Mouse (Mus musculus) liver, embryonic 12.5 days (tissue): ENCODE results near the gene Evc. TPM values are rescaled to one million over a fixed set of nuclear protein-coding genes. Genes with fewer than 3 reads are reported as not detected.

ENCODE experiments used
- ATAC-seq: fragments of 200-750 bp; cut with Nextera tagmentation; 2 replicates; pipeline ENCODE4 v1.8.0; 2017; ENCODE audit warnings: moderate number of reproducible peaks, mild to moderate bottlenecking, moderate library complexity
- H3K27ac ChIP-seq: fragments of 300-500 bp; sonication (generic); 2 replicates; pipeline ENCODE4 v1.5.1; 2016; ENCODE audit warnings: mild to moderate bottlenecking
- H3K27me3 ChIP-seq: fragments of 300-500 bp; sonication (generic); replicated peaks from 2 replicates; pipeline ENCODE4 v1.6.1; 2016; ENCODE audit warnings: mild to moderate bottlenecking, moderate library complexity
- H3K36me3 ChIP-seq: fragments of 300-500 bp; sonication (generic); 2 replicates; pipeline ENCODE4 v1.6.1; 2016; ENCODE audit warnings: mild to moderate bottlenecking, moderate library complexity
- H3K4me1 ChIP-seq: fragments of 300-500 bp; sonication (generic); 2 replicates; pipeline ENCODE4 v1.6.1; 2016
- H3K4me2 ChIP-seq: fragments of 300-500 bp; sonication (generic); 2 replicates; pipeline ENCODE4 v1.6.1; 2016; ENCODE audit warnings: mild to moderate bottlenecking, moderate library complexity
- H3K4me3 ChIP-seq: fragments of 300-500 bp; sonication (generic); 2 replicates; pipeline ENCODE4 v1.5.1; 2016; ENCODE audit warnings: mild to moderate bottlenecking, moderate library complexity
- H3K9ac ChIP-seq: fragments of 300-500 bp; sonication (generic); 2 replicates; pipeline ENCODE4 v1.6.1; 2016; ENCODE audit warnings: mild to moderate bottlenecking, moderate library complexity
- H3K9me3 ChIP-seq: fragments of 300-500 bp; sonication (generic); replicated peaks from 2 replicates; pipeline ENCODE4 v1.6.1; 2016; ENCODE audit warnings: mild to moderate bottlenecking, moderate library complexity
- WGBS: fragments of 180-500 bp; shearing (Covaris S2); methylation state at CpG from one replicate; pipeline ENCODE4 v1.1.7; 2016; ENCODE audit not compliant: insufficient replicate concordance; 5-methylcytosine and 5-hydroxymethylcytosine counted together
- polyA plus RNA-seq: library from polyadenylated mRNA; unstranded; fragments of >200 nt; fragmentation: Nextera tagmentation; extraction: Ambion mirVana; gene quantifications from 2 replicates; pipeline ENCODE4 v1.2.1, GENCODE M21; 2016

Gene Evc
- 2.9 and 4.3 TPM in 2 replicates for polyA plus RNA-seq

DNA sequence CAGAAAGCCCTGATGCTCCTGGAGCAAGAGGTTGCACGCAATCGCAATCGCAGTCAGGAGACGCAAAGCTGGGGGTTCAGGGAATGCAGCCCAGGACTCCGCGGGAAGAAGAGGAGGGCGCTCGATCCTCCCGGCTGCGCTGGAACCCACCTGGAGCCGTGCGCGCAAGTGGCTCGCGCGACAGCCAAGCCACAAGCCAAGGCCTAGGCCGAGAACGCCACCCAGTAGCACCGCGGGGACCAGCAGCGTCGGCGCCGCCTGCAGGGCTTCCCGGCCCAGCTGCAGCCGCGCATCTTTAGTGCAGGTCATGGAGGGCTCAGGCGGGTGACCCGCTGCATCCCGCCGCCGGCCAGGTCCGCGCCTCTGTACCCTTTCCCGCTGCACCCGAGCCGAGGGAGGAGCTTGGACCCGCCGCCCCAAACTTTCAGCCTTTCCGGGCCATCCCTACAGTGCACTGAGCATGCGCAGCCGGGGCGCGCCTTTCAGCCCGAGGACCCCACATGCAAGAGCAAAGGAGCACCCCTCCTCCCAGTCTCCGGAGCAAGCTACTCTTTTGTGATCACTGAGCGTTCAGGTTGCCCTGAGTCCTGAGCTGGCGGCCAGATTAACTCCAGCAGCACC, at the start of gene Evc:
Gene Evc, minus strand, starts transcription at position 410 of the 621 bp plus-strand sequence.
- H3K4me1 ChIP-seq = peaks cover 20% of the 10 kb centered on the region
- peaks cover 44% of the 10 kb centered on the region for H3K27me3 ChIP-seq
- H3K4me3 ChIP-seq = peak within 1 kb of the TSS; percentile 54
- no peak within 1 kb of the TSS for H3K27ac ChIP-seq
- H3K36me3 ChIP-seq = no peaks in the 10 kb centered on the region
- 1% methylated on average over 48 of the region's 48 CpGs for WGBS
- ATAC-seq = peak; percentile 46; the same call in 1 of the 2 replicates
- peak within 1 kb of the TSS; percentile 73 for H3K4me2 ChIP-seq
- peak within 1 kb of the TSS; percentile 55 for H3K9ac ChIP-seq
- H3K9me3 ChIP-seq = no peaks in the 10 kb centered on the region

DNA sequence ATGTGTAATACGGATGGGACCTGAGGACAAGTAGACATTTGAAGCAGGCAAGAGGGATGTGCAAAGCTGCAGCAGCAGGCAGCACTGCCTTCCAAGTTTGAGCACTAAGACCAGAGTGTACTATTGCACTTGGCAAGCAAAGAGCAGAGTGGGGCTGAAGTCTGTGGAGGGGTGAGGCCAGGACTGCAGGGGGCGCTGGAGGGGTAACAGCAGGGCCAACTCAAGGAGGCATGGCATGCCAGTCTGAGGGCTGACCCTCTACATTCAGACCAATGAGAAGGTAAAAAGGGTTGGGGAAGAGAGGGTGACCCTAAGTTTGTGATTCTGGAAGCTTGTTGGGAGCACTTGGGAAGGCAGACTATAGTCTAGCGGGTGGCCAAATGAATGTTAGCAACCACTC, 46.9 kb upstream of the Evc start:
- no peaks in the 10 kb centered on the region for H3K27me3 ChIP-seq
- H3K4me2 ChIP-seq = no peak overlapping the region
- no peak for ATAC-seq
- no peak overlapping the region for H3K4me3 ChIP-seq
- no peak overlapping the region for H3K27ac ChIP-seq
- H3K9ac ChIP-seq = no peak overlapping the region
- H3K9me3 ChIP-seq = no peaks in the 10 kb centered on the region
- H3K36me3 ChIP-seq = peaks cover 33% of the 10 kb centered on the region
- no peaks in the 10 kb centered on the region for H3K4me1 ChIP-seq
- WGBS = 77% methylated on average over 3 of the region's 3 CpGs

GRCm38 (mm10) chr5:37380641-37381040, 43.9 kb upstream of the Evc start:
- Histone ChIP-seq H3K27me3 (no peaks in the 10 kb centered on the region), H3K4me3 (no peak overlapping the region), H3K9me3 (no peaks in the 10 kb centered on the region), H3K4me1 (no peaks in the 10 kb centered on the region), H3K9ac (no peak overlapping the region), H3K27ac (no peak overlapping the region), H3K36me3 (peaks cover 15% of the 10 kb centered on the region), H3K4me2 (no peak overlapping the region)
- no peak for ATAC-seq
- WGBS = 71% methylated on average over 4 of the region's 4 CpGs

DNA sequence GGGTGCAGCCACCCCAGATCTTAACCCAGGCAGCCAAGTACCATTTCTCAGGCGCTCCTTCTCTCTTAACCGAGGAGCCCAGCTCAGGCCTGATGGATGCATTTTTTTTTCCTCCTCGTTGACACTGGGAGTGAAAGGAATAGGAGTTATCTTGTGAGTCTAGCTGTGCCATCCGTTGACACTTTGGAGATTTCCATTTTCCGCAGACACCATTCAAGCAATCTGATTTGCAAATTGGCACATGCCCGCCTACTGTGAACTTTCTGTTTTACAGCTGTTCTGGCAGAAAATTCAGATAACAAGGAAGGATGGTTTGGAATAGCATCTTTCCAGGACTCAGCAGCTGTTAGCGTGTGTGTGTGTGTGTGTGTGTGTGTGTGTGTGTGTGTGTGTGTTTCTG, 40.7 kb upstream of the Evc start:
- no peaks in the 10 kb centered on the region for H3K27me3 ChIP-seq
- ATAC-seq = no peak
- no peak overlapping the region for H3K9ac ChIP-seq
- H3K9me3 ChIP-seq = no peaks in the 10 kb centered on the region
- 62% methylated on average over 7 of the region's 7 CpGs for WGBS
- H3K27ac ChIP-seq = no peak overlapping the region
- no peaks in the 10 kb centered on the region for H3K4me1 ChIP-seq
- H3K36me3 ChIP-seq = peaks cover 17% of the 10 kb centered on the region
- H3K4me2 ChIP-seq = no peak overlapping the region
- H3K4me3 ChIP-seq = no peak overlapping the region

DNA sequence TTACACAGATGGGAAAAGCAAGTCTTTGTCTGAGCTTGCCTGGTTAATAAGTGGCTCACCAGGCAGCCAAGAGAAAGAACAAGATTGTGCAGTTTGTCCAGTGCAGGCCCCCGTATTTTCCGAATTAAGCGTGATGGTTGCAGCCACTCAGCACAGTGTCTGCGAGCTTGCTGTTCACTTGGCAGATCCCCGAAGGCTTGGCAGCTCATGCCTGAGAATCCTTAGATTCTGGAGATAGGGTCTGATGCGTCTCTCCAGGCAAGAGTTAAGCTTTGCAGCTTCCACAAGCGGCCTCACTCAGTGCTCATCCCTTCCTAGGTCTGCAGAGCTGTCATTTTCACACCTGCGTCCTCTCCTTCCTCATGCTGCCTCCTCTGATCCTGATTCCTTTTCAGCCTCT, 32.1 kb upstream of the Evc start:
- no peak overlapping the region for H3K27ac ChIP-seq
- no peak for ATAC-seq

GRCm38 (mm10) chr5:37365751-37366150, 29.1 kb upstream of the Evc start:
- ATAC-seq = no peak
- peaks cover 7% of the 10 kb centered on the region; the same call in 1 of the 2 replicates for H3K36me3 ChIP-seq
- no peak overlapping the region for H3K4me3 ChIP-seq
- H3K4me2 ChIP-seq = no peak overlapping the region
- no peak overlapping the region for H3K27ac ChIP-seq
- no peaks in the 10 kb centered on the region for H3K4me1 ChIP-seq
- no peaks in the 10 kb centered on the region for H3K27me3 ChIP-seq
- H3K9me3 ChIP-seq = no peaks in the 10 kb centered on the region
- no peak overlapping the region for H3K9ac ChIP-seq

More for the DNA sequence above, 32.1 kb upstream of the Evc start:
- no peak overlapping the region for H3K4me3 ChIP-seq
- 73% methylated on average over 8 of the region's 8 CpGs for WGBS
- H3K36me3 ChIP-seq = peaks cover 20% of the 10 kb centered on the region; the same call in 1 of the 2 replicates
- no peak overlapping the region for H3K9ac ChIP-seq
- H3K4me2 ChIP-seq = no peak overlapping the region
- no peaks in the 10 kb centered on the region for H3K27me3 ChIP-seq
- no peaks in the 10 kb centered on the region for H3K4me1 ChIP-seq
- no peaks in the 10 kb centered on the region for H3K9me3 ChIP-seq

DNA sequence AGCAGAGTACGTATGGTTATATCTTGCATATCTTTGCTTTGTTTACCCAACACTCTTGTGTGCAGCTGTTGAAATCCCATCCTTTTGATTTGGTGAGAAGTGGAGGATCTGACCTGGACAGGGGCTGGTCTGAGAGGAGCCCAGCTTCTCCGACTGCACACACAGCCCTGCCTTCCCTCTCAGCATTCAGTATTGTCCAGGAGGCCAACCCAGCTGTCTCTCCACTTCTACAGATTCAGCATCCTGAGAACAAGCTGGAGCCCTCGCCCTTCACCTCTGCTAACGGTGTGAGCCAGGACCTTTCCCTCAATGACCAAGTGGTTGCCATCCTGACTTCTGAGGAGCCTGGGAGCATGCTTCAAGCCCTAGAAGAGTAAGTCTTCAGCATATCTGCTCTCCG, 26.6 kb upstream of the Evc start:
- no peak overlapping the region for H3K27ac ChIP-seq
- H3K9ac ChIP-seq = no peak overlapping the region
- H3K4me2 ChIP-seq = no peak overlapping the region
- no peak for ATAC-seq
- 0 out of 2 replicates have a peak, but pooled peaks cover 3% of the 10 kb centered on the region for H3K36me3 ChIP-seq
- no peaks in the 10 kb centered on the region for H3K4me1 ChIP-seq
- H3K4me3 ChIP-seq = no peak overlapping the region
- H3K9me3 ChIP-seq = no peaks in the 10 kb centered on the region
- no peaks in the 10 kb centered on the region for H3K27me3 ChIP-seq
- 69% methylated on average over 5 of the region's 5 CpGs for WGBS

DNA sequence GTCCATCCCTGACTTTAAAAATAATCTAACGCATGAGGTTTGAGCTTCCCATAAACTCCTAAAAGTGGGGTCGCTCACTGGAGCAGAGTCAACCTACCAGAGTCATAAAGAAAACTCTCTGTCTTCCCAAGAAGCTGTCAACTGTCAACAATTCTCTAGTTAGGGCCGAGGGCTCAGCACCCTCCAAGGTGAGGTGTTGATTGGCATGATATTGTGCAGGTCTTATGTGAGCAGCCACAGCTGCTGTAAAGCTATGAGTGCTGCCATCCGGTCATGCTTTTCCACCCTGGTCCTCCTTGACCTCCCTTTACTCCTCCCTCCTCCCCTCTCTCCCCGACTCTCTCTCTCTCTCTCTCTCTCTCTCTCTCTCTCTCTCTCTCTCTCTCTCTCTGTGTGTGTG, 25.9 kb upstream of the Evc start:
- Histone ChIP-seq H3K4me1 (no peaks in the 10 kb centered on the region), H3K9ac (no peak overlapping the region), H3K36me3 (0 out of 2 replicates have a peak, but pooled peaks cover 3% of the 10 kb centered on the region), H3K4me2 (no peak overlapping the region), H3K27me3 (no peaks in the 10 kb centered on the region), H3K27ac (no peak overlapping the region), H3K4me3 (no peak overlapping the region), H3K9me3 (no peaks in the 10 kb centered on the region)
- WGBS = 67% methylated on average over 5 of the region's 5 CpGs
- ATAC-seq = no peak

DNA sequence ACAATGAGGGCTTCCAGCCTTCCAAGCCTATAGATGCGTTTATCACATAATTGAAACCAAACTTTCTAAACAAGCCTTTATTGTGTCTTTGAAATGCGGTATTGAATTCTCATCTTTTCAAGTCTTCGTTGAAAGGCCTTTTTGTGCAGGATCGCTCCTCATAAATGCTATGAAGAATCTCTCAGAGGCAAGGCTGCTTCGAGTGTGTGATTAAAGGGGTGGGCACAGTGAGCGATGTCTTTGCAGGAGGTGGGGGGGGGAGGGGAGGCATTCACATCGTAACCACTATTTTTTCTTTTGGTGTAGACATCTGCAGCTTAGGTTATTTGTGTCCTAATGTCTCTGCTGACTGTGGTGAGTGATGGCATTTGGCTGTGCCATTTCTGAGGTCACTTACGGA, 19.3 kb upstream of the Evc start:
- ATAC-seq = no peak
- no peak overlapping the region for H3K4me2 ChIP-seq
- H3K4me1 ChIP-seq = no peaks in the 10 kb centered on the region
- no peaks in the 10 kb centered on the region for H3K27me3 ChIP-seq
- H3K9ac ChIP-seq = no peak overlapping the region
- WGBS = 72% methylated on average over 8 of the region's 8 CpGs
- H3K9me3 ChIP-seq = no peaks in the 10 kb centered on the region
- no peak overlapping the region for H3K4me3 ChIP-seq
- H3K36me3 ChIP-seq = peaks cover 22% of the 10 kb centered on the region
- H3K27ac ChIP-seq = no peak overlapping the region

- Histone ChIP-seq H3K27me3 (no peaks in the 10 kb centered on the region), H3K36me3 (peaks cover 35% of the 10 kb centered on the region), H3K9me3 (no peaks in the 10 kb centered on the region), H3K4me2 (no peak overlapping the region), H3K4me3 (no peak overlapping the region), H3K9ac (no peak overlapping the region), H3K4me1 (no peaks in the 10 kb centered on the region), H3K27ac (no peak overlapping the region)
- 63% methylated on average over 4 of the region's 4 CpGs for WGBS
- ATAC-seq = no peak
These were observed 17.7 kb upstream of the Evc start for GRCm38 (mm10) chr5:37354385-37354784.

DNA sequence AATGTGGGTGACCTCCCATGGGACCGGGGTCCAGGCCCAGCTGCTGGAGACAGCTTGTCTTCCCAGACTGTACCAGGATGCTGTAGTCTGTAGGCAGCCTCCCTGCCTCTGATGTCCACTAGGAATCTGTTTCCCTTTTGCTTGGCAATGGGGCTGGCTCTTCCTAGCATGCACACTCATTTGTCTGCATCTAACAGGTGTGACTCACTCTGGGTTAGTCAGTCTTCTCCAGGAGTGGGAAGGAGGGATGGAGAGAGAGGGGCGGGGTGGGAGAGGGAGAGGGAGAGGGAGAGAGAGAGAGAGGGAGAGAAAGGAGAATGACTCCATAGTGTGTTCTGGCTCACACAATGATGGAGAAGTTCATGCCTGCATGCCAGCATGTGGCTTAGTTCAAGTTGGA, 15.1 kb upstream of the Evc start:
- Histone ChIP-seq H3K4me1 (no peaks in the 10 kb centered on the region), H3K9ac (no peak overlapping the region), H3K9me3 (no peaks in the 10 kb centered on the region), H3K4me2 (no peak overlapping the region), H3K36me3 (peaks cover 41% of the 10 kb centered on the region), H3K27ac (no peak overlapping the region), H3K4me3 (no peak overlapping the region), H3K27me3 (no peaks in the 10 kb centered on the region)
- no peak for ATAC-seq
- 64% methylated on average over 2 of the region's 2 CpGs for WGBS

DNA sequence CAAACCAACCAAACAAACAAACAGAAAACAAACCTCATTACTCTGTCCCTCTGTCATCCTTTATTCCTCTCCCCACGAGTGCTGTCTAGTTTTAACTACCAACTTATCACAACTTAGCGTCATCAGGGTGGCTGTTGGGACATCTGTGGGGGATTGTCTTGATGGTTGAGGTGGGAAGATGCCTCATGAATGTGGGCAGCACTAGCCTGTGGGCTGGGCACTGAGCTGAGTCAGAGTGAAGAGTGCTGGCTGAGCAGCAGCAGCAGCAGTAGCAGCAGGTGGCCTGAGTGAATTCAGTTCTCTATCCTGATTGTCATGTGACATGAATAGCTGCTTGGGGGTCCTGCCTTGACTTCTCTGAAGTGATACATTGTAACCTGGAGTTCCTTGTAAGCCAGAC, 7.3 kb upstream of the Evc start:
- Histone ChIP-seq H3K4me1 (peaks cover 6% of the 10 kb centered on the region), H3K27ac (no peak overlapping the region), H3K9me3 (no peaks in the 10 kb centered on the region), H3K36me3 (peaks cover 6% of the 10 kb centered on the region; the same call in 1 of the 2 replicates), H3K4me3 (no peak overlapping the region), H3K27me3 (no peaks in the 10 kb centered on the region), H3K4me2 (no peak overlapping the region), H3K9ac (no peak overlapping the region)
- 59% methylated on average over 2 of the region's 2 CpGs for WGBS
- ATAC-seq = no peak

DNA sequence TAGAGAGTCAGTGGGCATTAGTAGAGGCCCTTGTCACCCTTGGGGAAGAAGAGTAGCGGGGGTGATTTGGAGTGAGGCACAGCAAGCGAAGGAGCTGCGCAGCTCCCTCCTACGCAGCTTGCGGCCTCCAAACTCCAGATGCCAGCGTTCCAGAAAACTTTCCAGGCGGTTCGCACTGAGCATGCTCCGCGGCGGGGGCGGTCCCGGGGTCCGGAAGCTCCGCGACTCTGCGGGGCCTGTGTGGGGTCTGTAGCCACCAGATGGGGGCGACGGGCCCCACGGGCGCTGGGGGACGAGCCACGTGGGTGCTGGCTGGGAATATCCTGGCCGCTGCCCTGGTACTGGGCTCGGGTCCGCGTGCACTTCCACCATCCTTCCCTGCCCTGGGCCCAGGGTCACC, 1.6 kb upstream of the Evc start, which contains the start of gene Evc2:
Gene Evc2, plus strand, starts transcription at position 212 of the 400 bp plus-strand sequence.
- ATAC-seq = peak; percentile 57
- Histone ChIP-seq H3K4me2 (peak within 1 kb of the TSS; percentile 73), H3K27ac (no peak within 1 kb of the TSS), H3K36me3 (no peaks in the 10 kb centered on the region), H3K9ac (peak within 1 kb of the TSS; percentile 55; the same call in 1 of the 2 replicates), H3K4me3 (peak within 1 kb of the TSS; percentile 58), H3K9me3 (no peaks in the 10 kb centered on the region), H3K27me3 (peaks cover 44% of the 10 kb centered on the region), H3K4me1 (peaks cover 20% of the 10 kb centered on the region)
- WGBS = 3% methylated on average over 27 of the region's 27 CpGs
